Mouse (Mus musculus) neural tube, embryonic 15.5 days (tissue): Measurements from ENCODE around the gene Cops7b. TPM values are rescaled to one million over a fixed set of nuclear protein-coding genes. Genes with fewer than 3 reads are reported as not detected.
A peak's percentile ranks its signal among the peaks of the same experiment; 100 is the strongest.
"Not testable (repeated sequence)": the region's sequence is repeated elsewhere in the genome, so short reads cannot be mapped to it uniquely, and the experiment has no call there.

Source experiments
- ATAC-seq: fragments of 200-750 bp; cut with Nextera tagmentation; 2 replicates; pipeline ENCODE4 v1.8.0; 2017; ENCODE audit warnings: mild to moderate bottlenecking, moderate TSS enrichment, moderate library complexity; ENCODE audit not compliant: low FRiP score
- H3K27ac ChIP-seq: fragments of 300-500 bp; sonication (generic); replicated peaks from 2 replicates; pipeline ENCODE4 v1.5.1; 2015; ENCODE audit warnings: mild to moderate bottlenecking, inconsistent platforms
- H3K27me3 ChIP-seq: fragments of 300-500 bp; sonication (generic); replicated peaks from 2 replicates; pipeline ENCODE4 v1.6.1; 2015; ENCODE audit warnings: inconsistent platforms
- H3K36me3 ChIP-seq: fragments of 300-500 bp; sonication (generic); 2 replicates; pipeline ENCODE4 v1.6.1; 2015; ENCODE audit warnings: inconsistent platforms
- H3K4me1 ChIP-seq: fragments of 300-500 bp; sonication (generic); 2 replicates; pipeline ENCODE4 v1.6.1; 2015; ENCODE audit warnings: inconsistent platforms
- H3K4me2 ChIP-seq: fragments of 300-500 bp; sonication (generic); 2 replicates; pipeline ENCODE4 v1.6.1; 2015; ENCODE audit warnings: inconsistent platforms, mild to moderate bottlenecking, moderate library complexity
- H3K4me3 ChIP-seq: fragments of 300-500 bp; sonication (generic); replicated peaks from 2 replicates; pipeline ENCODE4 v1.5.1; 2015; ENCODE audit warnings: mild to moderate bottlenecking, inconsistent platforms
- H3K9ac ChIP-seq: fragments of 300-500 bp; sonication (generic); replicated peaks from 2 replicates; pipeline ENCODE4 v1.6.1; 2015; ENCODE audit warnings: mild to moderate bottlenecking, inconsistent platforms
- H3K9me3 ChIP-seq: fragments of 300-500 bp; sonication (generic); replicated peaks from 2 replicates; pipeline ENCODE4 v1.6.1; 2016; ENCODE audit warnings: inconsistent platforms
- WGBS: fragments of 180-500 bp; shearing (Covaris S2); methylation state at CpG from one replicate; pipeline ENCODE4 v1.1.7; 2015; ENCODE audit warnings: mixed read lengths; 5-methylcytosine and 5-hydroxymethylcytosine counted together
- polyA plus RNA-seq: library from polyadenylated mRNA; unstranded; fragments of >200 nt; fragmentation: Nextera tagmentation; extraction: Ambion mirVana; gene quantifications from 2 replicates; pipeline ENCODE4 v1.2.1, GENCODE M21; 2015

Gene Cops7b
- 53.7 and 59.4 TPM in 2 replicates for polyA plus RNA-seq

- Histone ChIP-seq H3K4me3 (peak within 1 kb of the TSS; percentile 72), H3K9me3 (no peaks in the 10 kb centered on the region), H3K27ac (peak within 1 kb of the TSS; percentile 82), H3K36me3 (no peaks in the 10 kb centered on the region), H3K27me3 (no peaks in the 10 kb centered on the region), H3K4me1 (peaks cover 23% of the 10 kb centered on the region), H3K9ac (peak within 1 kb of the TSS; percentile 86), H3K4me2 (peak within 1 kb of the TSS; percentile 80)
- 0% methylated on average over 26 of the region's 26 CpGs for WGBS
- ATAC-seq: peak; percentile 97
Measured at GRCm38 (mm10) chr1:86582451-86583096, at the start of gene Cops7b, which contains the start of gene Pde6d. Gene Cops7b, plus strand, starts transcription at chr1:86582904. Gene Pde6d, minus strand, starts transcription at chr1:86582629.

GRCm38 (mm10) chr1:86533411-86534130, 49.1 kb upstream of the Cops7b start:
- H3K4me1 ChIP-seq: peaks cover 39% of the 10 kb centered on the region
- H3K4me3 ChIP-seq: no peak overlapping the region
- WGBS: 64% methylated on average over 6 of the region's 6 CpGs
- no peak for ATAC-seq
- H3K27ac ChIP-seq: no peak overlapping the region
- no peaks in the 10 kb centered on the region for H3K9me3 ChIP-seq
- H3K4me2 ChIP-seq: no peak overlapping the region
- peaks cover 19% of the 10 kb centered on the region for H3K36me3 ChIP-seq
- no peaks in the 10 kb centered on the region for H3K27me3 ChIP-seq
- no peak overlapping the region for H3K9ac ChIP-seq

GRCm38 (mm10) chr1:86538383-86538782, 44.3 kb upstream of the Cops7b start:
- Histone ChIP-seq H3K9me3 (no peaks in the 10 kb centered on the region), H3K9ac (no peak overlapping the region), H3K27me3 (no peaks in the 10 kb centered on the region), H3K4me2 (no peak overlapping the region), H3K4me1 (no peaks in the 10 kb centered on the region), H3K36me3 (peaks cover 15% of the 10 kb centered on the region), H3K27ac (no peak overlapping the region), H3K4me3 (no peak overlapping the region)
- no peak for ATAC-seq
- 69% methylated on average over 3 of the region's 3 CpGs for WGBS

- 92% methylated on average over 12 of the region's 12 CpGs for WGBS
- H3K36me3 ChIP-seq: peaks cover 27% of the 10 kb centered on the region
- not testable (repeated sequence) for H3K27ac ChIP-seq, H3K4me3 ChIP-seq, H3K4me1 ChIP-seq, H3K9me3 ChIP-seq, H3K4me2 ChIP-seq, ATAC-seq, H3K27me3 ChIP-seq, H3K9ac ChIP-seq
Measured at GRCm38 (mm10) chr1:86539583-86539982, 43.1 kb upstream of the Cops7b start.

GRCm38 (mm10) chr1:86542584-86542983, 40.1 kb upstream of the Cops7b start:
- Histone ChIP-seq H3K36me3 (peaks cover 52% of the 10 kb centered on the region), H3K9ac (no peak overlapping the region), H3K4me3 (no peak overlapping the region), H3K27ac (no peak overlapping the region), H3K4me1 (no peaks in the 10 kb centered on the region), H3K4me2 (no peak overlapping the region), H3K27me3 (no peaks in the 10 kb centered on the region), H3K9me3 (no peaks in the 10 kb centered on the region)
- no peak for ATAC-seq
- 94% methylated on average over 2 of the region's 2 CpGs for WGBS

GRCm38 (mm10) chr1:86546797-86547196, 35.9 kb upstream of the Cops7b start:
- Histone ChIP-seq H3K36me3 (peaks cover 60% of the 10 kb centered on the region), H3K27ac (no peak overlapping the region), H3K9me3 (no peaks in the 10 kb centered on the region), H3K27me3 (no peaks in the 10 kb centered on the region), H3K4me1 (no peaks in the 10 kb centered on the region), H3K9ac (no peak overlapping the region), H3K4me2 (no peak overlapping the region), H3K4me3 (no peak overlapping the region)
- ATAC-seq: peak; percentile 63; the same call in 1 of the 2 replicates
- 33% methylated on average over 3 of the region's 3 CpGs for WGBS

- no peaks in the 10 kb centered on the region for H3K9me3 ChIP-seq
- no peak overlapping the region for H3K4me2 ChIP-seq
- no peak overlapping the region for H3K4me3 ChIP-seq
- H3K4me1 ChIP-seq: no peaks in the 10 kb centered on the region
- H3K27me3 ChIP-seq: no peaks in the 10 kb centered on the region
- WGBS: 90% methylated on average over 4 of the region's 4 CpGs
- H3K27ac ChIP-seq: no peak overlapping the region
- H3K9ac ChIP-seq: no peak overlapping the region
- peaks cover 18% of the 10 kb centered on the region for H3K36me3 ChIP-seq
- no peak for ATAC-seq
Measured at GRCm38 (mm10) chr1:86551299-86551698, 31.4 kb upstream of the Cops7b start.

- Histone ChIP-seq H3K27me3 (no peaks in the 10 kb centered on the region), H3K36me3 (peaks cover 16% of the 10 kb centered on the region), H3K4me2 (no peak overlapping the region), H3K9ac (no peak overlapping the region), H3K9me3 (no peaks in the 10 kb centered on the region), H3K4me3 (no peak overlapping the region), H3K27ac (no peak overlapping the region), H3K4me1 (no peaks in the 10 kb centered on the region)
- no peak for ATAC-seq
- WGBS: 81% methylated on average over 2 of the region's 2 CpGs
Measured at GRCm38 (mm10) chr1:86551877-86552276, 30.8 kb upstream of the Cops7b start.

- H3K4me3 ChIP-seq: no peak overlapping the region
- no peaks in the 10 kb centered on the region for H3K27me3 ChIP-seq
- H3K9ac ChIP-seq: no peak overlapping the region
- no peak overlapping the region for H3K27ac ChIP-seq
- no peak for ATAC-seq
- peaks cover 14% of the 10 kb centered on the region; the same call in 1 of the 2 replicates for H3K36me3 ChIP-seq
- WGBS: 94% methylated on average over 3 of the region's 3 CpGs
- no peaks in the 10 kb centered on the region for H3K9me3 ChIP-seq
- no peaks in the 10 kb centered on the region for H3K4me1 ChIP-seq
- no peak overlapping the region for H3K4me2 ChIP-seq
Measured at GRCm38 (mm10) chr1:86555665-86556064, 27.0 kb upstream of the Cops7b start.

GRCm38 (mm10) chr1:86557872-86558271, 24.8 kb upstream of the Cops7b start:
- H3K4me3 ChIP-seq: no peak overlapping the region
- no peak overlapping the region for H3K4me2 ChIP-seq
- H3K9me3 ChIP-seq: no peaks in the 10 kb centered on the region
- H3K27me3 ChIP-seq: no peaks in the 10 kb centered on the region
- 74% methylated on average over 7 of the region's 7 CpGs for WGBS
- no peaks in the 10 kb centered on the region for H3K4me1 ChIP-seq
- no peak for ATAC-seq
- H3K9ac ChIP-seq: no peak overlapping the region
- peaks cover 16% of the 10 kb centered on the region; the same call in 1 of the 2 replicates for H3K36me3 ChIP-seq
- H3K27ac ChIP-seq: no peak overlapping the region

GRCm38 (mm10) chr1:86559232-86559631, 23.5 kb upstream of the Cops7b start:
- H3K9ac ChIP-seq: no peak overlapping the region
- H3K4me1 ChIP-seq: no peaks in the 10 kb centered on the region
- no peaks in the 10 kb centered on the region for H3K27me3 ChIP-seq
- ATAC-seq: no peak
- H3K36me3 ChIP-seq: peaks cover 28% of the 10 kb centered on the region
- H3K9me3 ChIP-seq: no peaks in the 10 kb centered on the region
- H3K27ac ChIP-seq: no peak overlapping the region
- no peak overlapping the region for H3K4me2 ChIP-seq
- 98% methylated on average over 3 of the region's 3 CpGs for WGBS
- H3K4me3 ChIP-seq: no peak overlapping the region

GRCm38 (mm10) chr1:86562663-86563062, 20.0 kb upstream of the Cops7b start:
- no peak overlapping the region for H3K4me2 ChIP-seq
- H3K9ac ChIP-seq: no peak overlapping the region
- H3K27ac ChIP-seq: no peak overlapping the region
- H3K4me1 ChIP-seq: no peaks in the 10 kb centered on the region
- no peak for ATAC-seq
- H3K4me3 ChIP-seq: no peak overlapping the region
- H3K36me3 ChIP-seq: peaks cover 25% of the 10 kb centered on the region
- no peaks in the 10 kb centered on the region for H3K9me3 ChIP-seq
- H3K27me3 ChIP-seq: no peaks in the 10 kb centered on the region
- 97% methylated on average over 2 of the region's 2 CpGs for WGBS
